Mouse (Mus musculus): ENCODE measurements around the gene Mospd3.

Mospd3 gene

GRCm38 (mm10) chr5:137600619-137601364 is at the start of gene Mospd3:
Mospd3 (minus strand) TSS chr5:137601058.
- DNase-seq (ENCODE audit: low spot score in 2 of 2): peak; percentile 97 to 98

- DNase-seq (ENCODE audit: low spot score in 2 of 2): no peak
Observed at GRCm38 (mm10) chr5:137649669-137650571, 49.1 kb upstream of the Mospd3 start.

DNA sequence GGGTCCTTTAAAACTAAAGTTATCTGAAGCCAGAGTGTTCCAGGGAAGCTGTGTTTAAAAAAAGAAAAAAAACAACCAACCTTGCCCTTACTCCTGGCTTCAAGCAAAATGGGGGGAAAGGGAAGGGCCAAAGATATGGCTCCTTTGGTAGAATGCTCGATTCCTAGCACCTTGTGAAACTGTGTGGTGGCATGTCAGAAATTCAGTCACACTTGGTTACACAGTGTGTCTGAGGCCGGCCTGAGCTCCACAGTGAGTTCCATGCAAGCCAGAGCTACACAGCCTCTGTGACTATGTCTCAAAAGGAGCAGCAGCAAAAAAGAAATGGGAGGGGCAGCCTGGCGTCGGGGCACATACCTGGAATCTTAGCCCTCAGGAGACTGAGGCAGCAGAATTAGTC is 48.4 kb upstream of the Mospd3 start:
- no peak for DNase-seq (ENCODE audit: low spot score in 2 of 2)

GRCm38 (mm10) chr5:137647827-137648601 is 47.2 kb upstream of the Mospd3 start:
- DNase-seq (ENCODE audit: low spot score in 2 of 2): no peak

DNA sequence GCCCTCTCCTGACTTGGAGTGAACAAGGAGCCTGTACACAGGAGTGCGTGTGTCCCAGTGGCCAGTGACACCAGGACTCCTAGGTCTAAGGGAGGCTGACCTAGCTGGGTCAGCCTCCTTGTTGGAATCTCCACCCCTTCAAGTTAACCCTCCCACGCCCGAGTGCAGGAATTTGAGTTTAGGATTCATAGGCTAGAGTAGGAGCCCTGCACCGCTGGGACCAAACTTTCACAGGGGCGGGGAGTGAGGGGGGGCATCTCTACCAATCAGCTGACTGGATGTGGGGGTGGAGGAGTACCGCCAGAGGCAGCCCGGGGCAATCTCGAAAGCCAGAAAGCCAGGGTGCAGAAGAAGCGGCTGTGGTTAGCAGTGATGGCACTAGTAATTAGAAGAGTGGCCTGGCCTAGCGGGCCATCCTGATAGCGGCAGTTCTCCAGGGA is 44.8 kb upstream of the Mospd3 start, which contains the start of gene Irs3:
Irs3 (minus strand) TSS at position 63 of the 440 bp plus-strand sequence.
- peak in 1 of 2 experiments; percentile 65 for DNase-seq (ENCODE audit: low spot score in 2 of 2)

DNA sequence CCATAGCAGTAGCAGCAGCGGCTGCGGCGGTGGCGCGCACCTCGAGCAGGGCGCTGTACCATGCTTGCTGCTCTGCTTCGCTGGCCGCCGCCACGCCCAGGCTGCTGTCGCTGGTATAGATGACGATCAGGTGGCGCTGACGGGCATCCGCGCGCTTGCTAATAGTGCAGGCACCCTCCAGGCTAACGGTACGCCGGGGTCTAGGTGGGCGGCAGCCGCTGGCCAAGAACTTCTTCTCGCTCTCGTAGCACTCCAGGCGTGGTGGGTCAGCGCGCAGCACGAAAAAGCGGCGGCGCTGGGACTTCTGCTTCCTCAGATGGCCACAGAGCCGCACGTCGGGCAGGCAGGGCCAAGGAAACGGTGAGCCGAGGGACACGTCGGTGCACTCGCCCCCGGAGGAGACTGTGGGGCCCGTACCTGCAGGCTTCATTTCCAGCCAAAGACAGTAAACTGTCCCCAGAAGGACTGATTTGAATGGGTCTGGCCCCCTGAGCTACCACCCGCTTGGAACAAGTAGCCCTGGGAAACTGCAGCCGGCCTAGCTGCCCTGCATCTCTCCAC is 44.3 kb upstream of the Mospd3 start:
- DNase-seq (ENCODE audit: low spot score in 2 of 2): peak; percentile 56 to 80

GRCm38 (mm10) chr5:137644484-137644883 is 43.6 kb upstream of the Mospd3 start:
- DNase-seq (ENCODE audit: low spot score in 2 of 2): no peak

DNA sequence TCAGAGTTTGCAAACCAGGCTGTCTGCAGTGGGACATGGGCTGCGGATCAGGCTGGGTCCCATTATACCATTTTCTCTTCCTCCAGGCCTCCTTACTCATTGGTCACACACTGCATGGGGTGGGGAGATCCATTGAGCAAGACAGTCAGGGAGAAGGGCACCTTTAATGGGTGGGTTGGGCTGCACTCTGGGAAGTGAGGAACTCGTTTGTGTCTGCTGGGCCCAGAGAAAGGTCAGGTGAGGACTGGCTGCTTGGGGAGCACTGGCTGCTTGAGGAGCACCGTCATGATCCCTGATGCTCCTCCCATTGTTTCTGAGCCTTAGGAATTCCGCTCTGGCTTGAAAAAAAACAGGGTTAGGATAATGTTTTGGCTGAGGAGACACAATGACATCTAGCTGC is 42.0 kb upstream of the Mospd3 start:
- no peak for DNase-seq (ENCODE audit: low spot score in 2 of 2)

DNA sequence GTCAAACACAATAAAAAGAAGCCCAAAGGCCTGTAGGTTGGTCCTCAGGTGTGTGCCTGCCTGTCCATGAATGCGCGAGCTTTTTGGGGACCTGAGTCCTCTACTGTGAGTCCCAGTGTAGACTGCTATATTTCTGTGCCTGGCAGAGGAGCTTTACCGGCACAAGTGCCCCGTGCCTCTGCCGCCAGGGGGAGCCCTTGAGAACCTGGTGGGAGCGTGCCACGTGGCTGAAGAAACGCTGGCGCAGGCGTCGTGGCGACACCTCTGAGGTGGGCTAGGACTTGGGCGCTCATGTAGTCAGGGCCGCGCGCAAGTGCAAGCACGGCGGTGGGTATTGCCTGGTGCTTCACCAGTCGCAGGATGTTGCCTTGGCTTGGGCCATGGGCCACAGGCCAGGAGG is 40.2 kb upstream of the Mospd3 start, which contains the start of gene Sap25:
Sap25 (plus strand) TSS at position 281 of the 400 bp plus-strand sequence.
- peak; percentile 57 to 77 for DNase-seq (ENCODE audit: low spot score in 2 of 2)

DNA sequence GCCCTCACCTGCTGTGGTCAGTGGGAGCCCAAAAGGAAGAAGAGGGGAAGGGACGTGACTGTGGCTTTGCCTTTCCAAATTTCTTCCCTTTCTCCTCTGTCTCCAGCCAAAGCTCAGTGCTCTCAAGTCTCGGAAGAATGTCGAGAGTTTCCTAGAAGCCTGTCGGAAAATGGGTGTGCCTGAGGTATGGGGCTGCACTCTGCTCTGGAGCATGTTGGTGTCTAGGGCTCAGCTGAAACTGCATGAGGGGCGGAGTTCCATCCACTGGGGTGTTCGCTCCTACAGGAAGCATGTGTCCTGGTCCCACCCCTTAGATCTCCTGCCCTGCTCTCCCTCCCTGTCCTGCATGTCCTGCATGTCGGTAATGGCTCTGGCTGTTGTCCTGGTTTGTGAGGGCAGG is 38.6 kb upstream of the Mospd3 start:
- DNase-seq (ENCODE audit: low spot score in 2 of 2): no peak

- no peak for DNase-seq (ENCODE audit: low spot score in 2 of 2)
Observed at GRCm38 (mm10) chr5:137633397-137634084, 32.7 kb upstream of the Mospd3 start.

GRCm38 (mm10) chr5:137631591-137631990 is 30.7 kb upstream of the Mospd3 start:
- DNase-seq (ENCODE audit: low spot score in 2 of 2): no peak

DNA sequence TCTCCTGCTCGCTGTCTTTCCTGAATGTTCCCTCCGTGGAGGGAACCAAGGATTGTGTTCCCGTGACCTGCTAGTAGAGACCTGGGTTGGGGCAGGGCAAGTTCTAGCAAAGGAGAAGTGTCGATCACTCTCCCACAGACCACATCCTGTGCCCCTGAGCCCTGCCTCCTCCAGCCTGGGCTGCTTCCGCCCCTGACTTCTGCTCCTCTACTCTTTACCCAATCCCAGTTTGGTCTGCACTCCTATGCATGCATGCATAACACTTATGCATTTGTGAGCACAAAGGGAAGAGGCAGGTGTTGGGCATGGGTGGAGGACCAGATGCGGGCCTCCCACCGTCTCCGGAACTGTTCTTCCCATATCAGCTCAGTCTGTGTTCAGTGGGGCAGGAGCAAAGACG is 30.3 kb upstream of the Mospd3 start:
- DNase-seq (ENCODE audit: low spot score in 2 of 2): peak in 1 of 2 experiments; percentile 81

DNA sequence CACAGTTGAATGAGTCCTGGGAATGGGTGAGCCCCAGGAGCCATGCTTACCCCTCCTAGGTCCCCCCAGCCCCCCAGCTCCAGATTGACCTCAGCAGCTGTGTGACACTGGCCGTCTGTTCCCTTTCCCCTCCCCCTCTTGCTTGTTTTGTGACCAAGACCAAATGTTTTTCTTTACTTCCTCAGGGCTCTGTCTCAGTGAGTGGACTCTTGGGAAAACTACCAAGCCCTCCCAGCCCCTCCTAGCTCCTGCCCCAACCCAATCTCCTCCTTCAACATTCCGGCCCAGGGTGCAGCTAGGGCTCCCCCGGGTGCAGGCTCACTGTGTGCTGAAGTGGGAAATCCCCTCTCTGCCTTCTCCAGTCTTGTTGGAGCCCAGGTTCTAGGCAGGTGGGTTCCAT is 29.7 kb upstream of the Mospd3 start:
- DNase-seq (ENCODE audit: low spot score in 2 of 2): peak in 1 of 2 experiments; percentile 41

DNA sequence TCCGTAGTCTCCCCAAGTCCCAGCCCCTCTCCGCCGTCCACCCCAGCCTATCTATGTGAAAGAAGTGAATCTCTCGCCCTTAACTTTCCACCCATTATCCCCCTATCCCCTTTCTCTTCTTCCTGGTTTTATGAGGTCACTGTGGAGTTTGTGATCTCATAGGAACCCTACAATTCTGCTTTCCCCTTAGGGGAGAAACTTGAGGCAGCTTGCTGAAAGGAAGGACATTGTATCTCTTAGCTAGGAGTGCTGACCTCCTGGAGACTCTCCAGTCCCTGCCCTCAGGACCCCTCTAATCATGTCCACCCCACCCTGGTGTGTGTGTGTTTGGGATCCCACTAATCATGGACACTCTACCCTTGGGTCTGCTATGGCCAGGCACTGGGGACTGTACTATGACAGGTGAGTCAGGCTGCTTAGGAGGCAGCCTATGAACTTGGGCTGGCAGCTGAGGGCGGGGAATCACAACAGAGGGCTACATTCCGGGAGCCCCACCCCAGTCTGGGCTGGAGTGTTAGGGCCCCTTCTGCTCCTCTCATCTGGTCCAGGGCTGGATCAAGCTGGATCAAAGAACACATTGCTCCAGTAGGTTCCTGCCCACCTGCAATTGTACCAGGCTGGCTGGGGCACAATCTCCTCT is 29.2 kb upstream of the Mospd3 start:
- peak; percentile 51 to 56 for DNase-seq (ENCODE audit: low spot score in 2 of 2)

DNA sequence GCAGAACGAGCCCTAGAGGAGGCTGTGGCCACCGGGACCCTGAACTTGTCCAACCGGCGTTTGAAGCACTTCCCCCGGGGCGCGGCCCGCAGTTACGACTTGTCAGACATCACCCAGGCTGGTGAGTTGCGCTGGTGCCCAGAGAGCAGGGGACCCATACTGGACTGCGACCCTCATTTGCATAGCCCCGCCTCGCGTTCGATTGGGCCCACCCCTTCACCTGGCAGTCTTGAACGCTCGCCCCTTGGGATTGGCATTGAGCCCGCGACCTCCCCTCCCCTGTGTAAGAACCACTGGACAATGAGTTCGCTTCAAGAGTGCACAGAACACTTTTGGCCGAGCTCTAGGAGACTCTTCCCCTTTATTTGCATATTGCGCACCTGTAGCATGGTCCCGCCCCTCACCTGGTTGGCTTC is 28.5 kb upstream of the Mospd3 start:
- peak in 1 of 2 experiments; percentile 81 for DNase-seq (ENCODE audit: low spot score in 2 of 2)

DNA sequence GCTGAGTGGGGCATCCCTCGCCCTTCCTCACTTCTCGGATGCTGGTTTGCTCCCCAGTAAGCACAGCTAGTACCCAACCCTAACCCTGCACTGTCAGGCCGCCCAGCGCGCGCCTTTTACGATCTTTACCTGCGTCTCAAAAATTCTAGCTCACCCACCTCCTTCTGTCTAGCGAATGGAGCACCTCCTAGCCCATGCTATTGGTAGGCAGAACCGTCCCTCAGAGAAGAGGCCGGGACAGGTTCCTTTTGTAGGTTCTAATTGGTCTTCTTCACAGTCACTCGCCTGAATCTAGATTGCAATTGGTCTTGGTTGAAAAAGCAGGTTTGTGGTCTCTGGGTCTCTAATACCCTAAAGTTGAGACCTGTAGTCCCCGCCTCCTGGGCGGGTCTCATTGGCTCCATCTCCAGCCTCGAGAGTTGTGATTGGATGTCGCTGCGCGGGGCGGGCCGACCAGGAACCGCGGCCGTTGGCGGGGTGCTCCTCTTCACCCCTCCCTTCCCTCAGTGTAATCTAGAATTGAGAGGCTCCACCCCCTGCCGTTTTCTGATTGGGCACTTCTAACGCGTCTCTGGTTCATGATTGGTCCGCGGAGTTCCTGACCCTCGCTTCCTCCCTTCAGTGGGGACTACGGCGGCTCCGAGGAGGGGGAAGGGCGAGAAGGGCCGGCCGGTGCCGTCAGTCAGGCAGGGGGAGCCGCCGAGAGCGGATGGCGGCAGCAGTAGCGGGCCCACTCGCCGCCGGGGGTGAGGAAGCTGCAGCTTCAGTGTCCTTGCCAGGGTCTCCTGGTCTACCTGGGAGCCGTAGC is 27.8 kb upstream of the Mospd3 start, which contains the start of the genes Fbxo24, Lrch4 and Gm20605:
Fbxo24 (minus strand) TSS at position 505 of the 808 bp plus-strand sequence.
Lrch4 (plus strand) TSS at position 624 of the 808 bp plus-strand sequence.
Gm20605 (plus strand) TSS at position 678 of the 808 bp plus-strand sequence.
- DNase-seq (ENCODE audit: low spot score in 2 of 2): peak; percentile 95 to 99

GRCm38 (mm10) chr5:137627991-137628390 is 27.1 kb upstream of the Mospd3 start:
- no peak for DNase-seq (ENCODE audit: low spot score in 2 of 2)

- DNase-seq (ENCODE audit: low spot score in 2 of 2): no peak
Observed at GRCm38 (mm10) chr5:137623937-137624530, 23.2 kb upstream of the Mospd3 start.

Data from spleen, postnatal 10 days (tissue).